Mouse (Mus musculus): ENCODE results near the gene Xrra1. TPM values are rescaled to one million over a fixed set of nuclear protein-coding genes. Genes with fewer than 3 reads are reported as not detected.
A peak's percentile ranks its signal among the peaks of the same experiment; 100 is the strongest.
"Not testable (repeated sequence)": the region's sequence is repeated elsewhere in the genome, so short reads cannot be mapped to it uniquely, and the experiment has no call there.

Gene Xrra1
- total RNA-seq, 1 experiment from 2014 or later, result not detected

GRCm38 (mm10) chr7:99944520-99944919 lies 85.6 kb downstream of the Xrra1 start:
- no peak for ATAC-seq (replicated peaks; ENCODE audit: low read depth, poor library complexity, severe bottlenecking)

- ATAC-seq (replicated peaks; ENCODE audit: low read depth, poor library complexity, severe bottlenecking), result not testable (repeated sequence)
Measured at GRCm38 (mm10) chr7:99945012-99945411, 86.1 kb downstream of the Xrra1 start.

DNA sequence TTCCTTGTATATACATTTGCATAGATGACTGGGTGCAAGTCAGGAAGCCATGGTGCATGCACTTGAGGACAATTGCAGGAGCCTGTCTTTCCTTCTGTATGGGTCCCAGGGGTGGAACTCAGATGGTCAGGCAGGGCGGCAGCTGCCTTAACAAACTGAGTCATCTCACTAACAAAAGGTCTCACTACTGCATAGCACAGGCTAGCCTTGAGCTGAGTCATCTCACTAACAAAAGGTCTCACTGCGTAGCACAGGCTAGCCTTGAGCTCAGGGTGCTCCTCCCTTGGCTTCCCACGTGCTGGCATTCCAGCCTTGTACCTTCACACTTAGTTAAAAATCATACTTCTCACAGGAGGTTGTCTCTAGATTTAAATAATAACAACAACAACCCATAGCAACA lies 87.0 kb downstream of the Xrra1 start:
- no peak for ATAC-seq (replicated peaks; ENCODE audit: low read depth, poor library complexity, severe bottlenecking)

DNA sequence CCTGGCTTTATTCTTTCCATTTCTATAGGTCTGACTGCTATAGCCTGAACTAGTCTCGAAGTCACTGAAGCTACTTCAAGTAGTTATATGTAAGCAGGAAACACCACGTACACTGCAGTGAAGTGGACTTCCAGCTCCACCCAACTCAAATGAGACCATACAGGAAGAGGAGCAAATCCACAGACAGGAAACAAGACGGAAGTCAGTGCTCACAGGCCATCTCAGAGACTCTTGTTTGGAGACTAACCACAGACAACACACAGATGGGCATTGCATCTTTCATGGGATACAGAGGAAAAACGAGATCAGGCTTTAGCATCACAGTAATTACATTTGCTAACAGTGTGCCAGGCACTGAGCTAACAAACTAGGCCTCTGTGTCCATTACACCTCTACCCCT lies 87.4 kb downstream of the Xrra1 start:
- ATAC-seq (replicated peaks; ENCODE audit: low read depth, poor library complexity, severe bottlenecking), result no peak

- ATAC-seq (replicated peaks; ENCODE audit: low read depth, poor library complexity, severe bottlenecking), result 0 out of 2 replicates have a peak, but pooled peaks have one; percentile 29
Measured at GRCm38 (mm10) chr7:99947329-99947728, 88.4 kb downstream of the Xrra1 start.

- ATAC-seq (replicated peaks; ENCODE audit: low read depth, poor library complexity, severe bottlenecking), result peak; percentile 50
Measured at GRCm38 (mm10) chr7:99953442-99954098, 94.7 kb downstream of the Xrra1 start.

GRCm38 (mm10) chr7:99954212-99954611 lies 95.3 kb downstream of the Xrra1 start:
- no peak for ATAC-seq (replicated peaks; ENCODE audit: low read depth, poor library complexity, severe bottlenecking)

DNA sequence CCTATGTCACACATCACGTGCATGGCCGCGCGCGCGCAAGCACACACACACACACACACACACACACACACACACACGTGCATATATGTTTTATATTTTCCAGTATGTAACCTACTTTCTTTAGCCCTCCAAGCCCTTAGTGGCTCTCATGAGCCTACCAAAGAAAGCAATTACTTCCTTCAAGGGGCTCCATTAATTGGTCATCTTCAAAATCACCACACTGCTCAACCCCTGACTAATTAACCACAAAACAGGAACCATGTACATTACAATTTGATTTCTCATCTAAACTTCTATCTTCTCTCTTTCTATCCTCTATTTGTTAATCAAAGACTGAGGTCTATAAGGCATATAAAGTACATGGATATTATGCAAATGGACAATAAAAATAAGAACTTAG lies 97.2 kb downstream of the Xrra1 start:
- ATAC-seq (replicated peaks; ENCODE audit: low read depth, poor library complexity, severe bottlenecking), result 0 out of 2 replicates have a peak, but pooled peaks have one; percentile 47

- ATAC-seq (replicated peaks; ENCODE audit: low read depth, poor library complexity, severe bottlenecking), result no peak
Measured at GRCm38 (mm10) chr7:99957226-99957965, 98.5 kb downstream of the Xrra1 start.

DNA sequence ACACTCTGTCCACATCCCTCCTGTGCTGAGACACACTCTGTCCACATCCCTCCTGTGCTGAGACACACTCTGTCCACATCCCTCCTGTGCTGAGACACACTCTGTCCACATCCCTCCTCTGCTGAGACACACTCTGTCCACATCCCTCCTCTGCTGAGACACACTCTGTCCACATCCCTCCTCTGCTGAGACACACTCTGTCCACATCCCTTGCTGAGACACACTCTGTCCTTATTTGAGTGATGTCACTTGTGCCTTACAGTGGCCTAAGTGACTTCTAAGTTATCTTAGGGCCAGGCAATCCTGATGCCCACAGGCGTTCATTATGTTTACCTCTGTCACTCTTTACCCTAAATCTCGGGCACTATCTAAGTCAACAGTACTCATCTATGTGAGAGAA lies 101.7 kb downstream of the Xrra1 start:
- ATAC-seq (replicated peaks; ENCODE audit: low read depth, poor library complexity, severe bottlenecking), result not testable (repeated sequence)

DNA sequence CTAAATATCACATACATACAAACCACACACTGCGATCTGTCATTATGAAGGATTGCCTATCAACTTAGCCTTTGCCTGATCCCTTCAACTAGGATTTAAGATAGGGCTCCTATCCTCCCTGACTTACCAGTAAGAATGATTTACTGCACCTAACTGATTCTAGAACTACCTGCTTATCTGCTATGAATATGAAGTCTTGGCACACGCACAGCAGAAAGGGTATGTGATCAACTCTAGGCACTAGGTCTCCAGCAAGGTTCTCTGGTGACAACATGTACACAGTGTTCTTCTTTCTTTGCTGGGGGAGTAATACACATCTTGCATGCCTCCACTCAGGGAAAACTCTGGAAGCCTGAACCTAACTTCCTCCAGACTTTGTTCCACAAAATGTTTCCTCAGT lies 102.6 kb downstream of the Xrra1 start:
- no peak for ATAC-seq (replicated peaks; ENCODE audit: low read depth, poor library complexity, severe bottlenecking)

GRCm38 (mm10) chr7:99962536-99963236 lies 103.8 kb downstream of the Xrra1 start:
- peak; percentile 87 for ATAC-seq (replicated peaks; ENCODE audit: low read depth, poor library complexity, severe bottlenecking)

- ATAC-seq (replicated peaks; ENCODE audit: low read depth, poor library complexity, severe bottlenecking), result no peak
Measured at GRCm38 (mm10) chr7:99963237-99963860, 104.4 kb downstream of the Xrra1 start.

GRCm38 (mm10) chr7:99965020-99965841 lies 106.3 kb downstream of the Xrra1 start:
- ATAC-seq (replicated peaks; ENCODE audit: low read depth, poor library complexity, severe bottlenecking), result no peak

- no peak for ATAC-seq (replicated peaks; ENCODE audit: low read depth, poor library complexity, severe bottlenecking)
Measured at GRCm38 (mm10) chr7:99966011-99966721, 107.2 kb downstream of the Xrra1 start.

All from common myeloid progenitor, adult 5-6 weeks (primary cell).